Mouse (Mus musculus) spleen, adult 2 months (tissue): ENCODE measurements at regions not wholly inside any gene's neighbourhood (a gene's known extent, or its start where the extent isn't known, plus 50 kb on each side); places are given as distances from the start of the nearest gene placed in this dataset.

Source experiments
- CTCF ChIP-seq: fragments of 200-500 bp; IDR thresholded peaks from 2 replicates; pipeline ENCODE4 v1.5.1; 2011; ENCODE audit warnings: mild to moderate bottlenecking, inconsistent platforms; ENCODE audit not compliant: insufficient read depth, insufficient read length, insufficient replicate concordance; ENCODE audit errors: extremely low read depth
- POLR2A ChIP-seq: fragments of 200-500 bp; IDR thresholded peaks from 2 replicates; pipeline ENCODE4 v1.6.1; 2011; ENCODE audit warnings: low read depth, low read length, inconsistent platforms

GRCm38 (mm10) chr3:115835381-115835780, 52.3 kb upstream of the Dph5 start:
- TF ChIP-seq POLR2A: no peak
- TF ChIP-seq CTCF: no peak
